Mouse (Mus musculus) heart, embryonic 15.5 days (tissue): ENCODE measurements around the gene Raly. TPM values are rescaled to one million over a fixed set of nuclear protein-coding genes. Genes with fewer than 3 reads are reported as not detected.

Source experiments
- ATAC-seq: fragments of 200-750 bp; cut with Nextera tagmentation; replicated peaks from 2 replicates; pipeline ENCODE4 v1.8.0; 2017; ENCODE audit warnings: low read depth, moderate TSS enrichment; ENCODE audit not compliant: insufficient number of reproducible peaks, insufficient read depth, low FRiP score
- H3K27ac ChIP-seq: fragments of 300-500 bp; sonication (generic); 2 replicates; pipeline ENCODE4 v1.5.1; 2015; ENCODE audit warnings: mild to moderate bottlenecking, inconsistent platforms
- H3K27me3 ChIP-seq: fragments of 300-500 bp; sonication (generic); 2 replicates; pipeline ENCODE4 v1.6.1; 2015; ENCODE audit warnings: inconsistent platforms
- H3K36me3 ChIP-seq: fragments of 300-500 bp; sonication (generic); 2 replicates; pipeline ENCODE4 v1.6.1; 2015; ENCODE audit warnings: mild to moderate bottlenecking, inconsistent platforms
- H3K4me1 ChIP-seq: fragments of 300-500 bp; sonication (generic); replicated peaks from 2 replicates; pipeline ENCODE4 v1.6.1; 2015; ENCODE audit warnings: inconsistent platforms
- H3K4me2 ChIP-seq: fragments of 300-500 bp; sonication (generic); 2 replicates; pipeline ENCODE4 v1.6.1; 2015; ENCODE audit warnings: inconsistent platforms, mild to moderate bottlenecking, moderate library complexity
- H3K4me3 ChIP-seq: fragments of 300-500 bp; sonication (generic); 2 replicates; pipeline ENCODE4 v1.5.1; 2015; ENCODE audit warnings: mild to moderate bottlenecking, inconsistent platforms
- H3K9ac ChIP-seq: fragments of 300-500 bp; sonication (generic); 2 replicates; pipeline ENCODE4 v1.6.1; 2015; ENCODE audit warnings: mild to moderate bottlenecking, inconsistent platforms
- H3K9me3 ChIP-seq: fragments of 300-500 bp; sonication (generic); replicated peaks from 2 replicates; pipeline ENCODE4 v1.6.1; 2016; ENCODE audit warnings: inconsistent platforms
- WGBS: fragments of 180-500 bp; shearing (Covaris S2); methylation state at CpG from one replicate; pipeline ENCODE4 v1.1.7; 2015; ENCODE audit warnings: mixed read lengths; 5-methylcytosine and 5-hydroxymethylcytosine counted together
- polyA plus RNA-seq: library from polyadenylated mRNA; unstranded; fragments of >200 nt; fragmentation: Nextera tagmentation; extraction: Ambion mirVana; gene quantifications from 2 replicates; pipeline ENCODE4 v1.2.1, GENCODE M21; 2015

Gene Raly
- polyA plus RNA-seq, 1 experiment from 2014 or later: 28.9 TPM

GRCm38 (mm10) chr2:154763226-154763625 lies 27.7 kb upstream of the Raly start:
- ATAC-seq: no peak
- peaks cover 9% of the 10 kb centered on the region for H3K4me1 ChIP-seq
- no peak overlapping the region for H3K4me3 ChIP-seq
- WGBS: 54% methylated on average over 3 of the region's 3 CpGs
- H3K9ac ChIP-seq: no peak overlapping the region
- H3K4me2 ChIP-seq: no peak overlapping the region
- no peaks in the 10 kb centered on the region for H3K9me3 ChIP-seq
- H3K36me3 ChIP-seq: no peaks in the 10 kb centered on the region
- no peak overlapping the region for H3K27ac ChIP-seq
- H3K27me3 ChIP-seq: no peaks in the 10 kb centered on the region

GRCm38 (mm10) chr2:154764828-154765497 lies 25.9 kb upstream of the Raly start:
- Histone ChIP-seq H3K27me3 (no peaks in the 10 kb centered on the region), H3K27ac (no peak overlapping the region), H3K4me2 (no peak overlapping the region), H3K4me3 (no peak overlapping the region), H3K36me3 (no peaks in the 10 kb centered on the region), H3K4me1 (peaks cover 9% of the 10 kb centered on the region), H3K9ac (no peak overlapping the region), H3K9me3 (no peaks in the 10 kb centered on the region)
- WGBS: 78% methylated on average over 9 of the region's 9 CpGs
- ATAC-seq: no peak

GRCm38 (mm10) chr2:154765554-154766008 lies 25.3 kb upstream of the Raly start:
- Histone ChIP-seq H3K4me1 (peaks cover 9% of the 10 kb centered on the region), H3K36me3 (no peaks in the 10 kb centered on the region), H3K9me3 (no peaks in the 10 kb centered on the region), H3K27me3 (no peaks in the 10 kb centered on the region), H3K27ac (no peak overlapping the region), H3K9ac (no peak overlapping the region), H3K4me3 (no peak overlapping the region), H3K4me2 (no peak overlapping the region)
- WGBS: 72% methylated on average over 8 of the region's 8 CpGs
- ATAC-seq: no peak

- H3K4me2 ChIP-seq: no peak overlapping the region
- no peaks in the 10 kb centered on the region for H3K9me3 ChIP-seq
- H3K4me1 ChIP-seq: peaks cover 9% of the 10 kb centered on the region
- H3K9ac ChIP-seq: no peak overlapping the region
- 90% methylated on average over 6 of the region's 6 CpGs for WGBS
- no peak for ATAC-seq
- no peak overlapping the region for H3K27ac ChIP-seq
- no peak overlapping the region for H3K4me3 ChIP-seq
- no peaks in the 10 kb centered on the region for H3K36me3 ChIP-seq
- no peaks in the 10 kb centered on the region for H3K27me3 ChIP-seq
Observed at GRCm38 (mm10) chr2:154767051-154767450, 23.8 kb upstream of the Raly start.

- H3K9ac ChIP-seq: no peak within 1 kb of the TSS
- H3K4me3 ChIP-seq: no peak within 1 kb of the TSS
- H3K4me2 ChIP-seq: no peak within 1 kb of the TSS
- no peak for ATAC-seq
- H3K9me3 ChIP-seq: no peaks in the 10 kb centered on the region
- no peaks in the 10 kb centered on the region for H3K36me3 ChIP-seq
- no peaks in the 10 kb centered on the region for H3K4me1 ChIP-seq
- no peak within 1 kb of the TSS for H3K27ac ChIP-seq
- no peaks in the 10 kb centered on the region for H3K27me3 ChIP-seq
Observed at GRCm38 (mm10) chr2:154769930-154770329, 21.0 kb upstream of the Raly start, which contains the start of gene Gm14214. TSS of gene Gm14214 (minus strand) at chr2:154770030.

GRCm38 (mm10) chr2:154771604-154772003 lies 19.3 kb upstream of the Raly start:
- Histone ChIP-seq H3K9me3 (no peaks in the 10 kb centered on the region), H3K4me2 (no peak overlapping the region), H3K9ac (no peak overlapping the region), H3K4me3 (no peak overlapping the region), H3K4me1 (no peaks in the 10 kb centered on the region), H3K27ac (no peak overlapping the region), H3K27me3 (no peaks in the 10 kb centered on the region), H3K36me3 (no peaks in the 10 kb centered on the region)
- no peak for ATAC-seq
- WGBS: 79% methylated on average over 8 of the region's 8 CpGs

- H3K4me2 ChIP-seq: no peak overlapping the region
- no peaks in the 10 kb centered on the region for H3K27me3 ChIP-seq
- no peaks in the 10 kb centered on the region for H3K9me3 ChIP-seq
- no peak overlapping the region for H3K4me3 ChIP-seq
- H3K27ac ChIP-seq: no peak overlapping the region
- no peak overlapping the region for H3K9ac ChIP-seq
- no peak for ATAC-seq
- H3K4me1 ChIP-seq: no peaks in the 10 kb centered on the region
- H3K36me3 ChIP-seq: no peaks in the 10 kb centered on the region
- WGBS: 82% methylated on average over 1 of the region's 1 CpGs
Observed at GRCm38 (mm10) chr2:154774032-154774431, 16.9 kb upstream of the Raly start.

- no peaks in the 10 kb centered on the region for H3K9me3 ChIP-seq
- H3K9ac ChIP-seq: no peak overlapping the region
- 53% methylated on average over 7 of the region's 7 CpGs for WGBS
- H3K27me3 ChIP-seq: no peaks in the 10 kb centered on the region
- ATAC-seq: no peak
- H3K4me2 ChIP-seq: no peak overlapping the region
- H3K4me3 ChIP-seq: no peak overlapping the region
- H3K4me1 ChIP-seq: no peaks in the 10 kb centered on the region
- H3K27ac ChIP-seq: no peak overlapping the region
- H3K36me3 ChIP-seq: no peaks in the 10 kb centered on the region
Observed at GRCm38 (mm10) chr2:154776496-154776895, 14.4 kb upstream of the Raly start.

GRCm38 (mm10) chr2:154779648-154780047 lies 11.2 kb upstream of the Raly start:
- H3K36me3 ChIP-seq: no peaks in the 10 kb centered on the region
- H3K27me3 ChIP-seq: no peaks in the 10 kb centered on the region
- no peak for ATAC-seq
- no peaks in the 10 kb centered on the region for H3K9me3 ChIP-seq
- no peak overlapping the region for H3K9ac ChIP-seq
- no peak overlapping the region for H3K4me3 ChIP-seq
- 54% methylated on average over 3 of the region's 3 CpGs for WGBS
- no peak overlapping the region for H3K4me2 ChIP-seq
- no peaks in the 10 kb centered on the region for H3K4me1 ChIP-seq
- H3K27ac ChIP-seq: no peak overlapping the region

GRCm38 (mm10) chr2:154782361-154782760 lies 8.5 kb upstream of the Raly start:
- Histone ChIP-seq H3K27me3 (no peaks in the 10 kb centered on the region), H3K36me3 (no peaks in the 10 kb centered on the region), H3K4me3 (no peak overlapping the region), H3K9me3 (no peaks in the 10 kb centered on the region), H3K4me2 (no peak overlapping the region), H3K4me1 (no peaks in the 10 kb centered on the region), H3K27ac (no peak overlapping the region), H3K9ac (no peak overlapping the region)
- whole genome bisulfite sequencing: 72% methylated on average over 4 of the region's 4 CpGs
- no peak for ATAC-seq

- no peak overlapping the region for H3K9ac ChIP-seq
- WGBS: 74% methylated on average over 17 of the region's 17 CpGs
- no peaks in the 10 kb centered on the region for H3K27me3 ChIP-seq
- no peaks in the 10 kb centered on the region for H3K9me3 ChIP-seq
- no peak overlapping the region for H3K4me2 ChIP-seq
- H3K27ac ChIP-seq: no peak overlapping the region
- H3K4me1 ChIP-seq: no peaks in the 10 kb centered on the region
- H3K36me3 ChIP-seq: no peaks in the 10 kb centered on the region
- no peak for ATAC-seq
- no peak overlapping the region for H3K4me3 ChIP-seq
Observed at GRCm38 (mm10) chr2:154782856-154783650, 7.8 kb upstream of the Raly start.

- no peaks in the 10 kb centered on the region for H3K27me3 ChIP-seq
- H3K4me3 ChIP-seq: no peak overlapping the region
- H3K36me3 ChIP-seq: no peaks in the 10 kb centered on the region
- H3K4me1 ChIP-seq: peaks cover 5% of the 10 kb centered on the region
- H3K4me2 ChIP-seq: no peak overlapping the region
- no peak overlapping the region for H3K9ac ChIP-seq
- no peak for ATAC-seq
- no peaks in the 10 kb centered on the region for H3K9me3 ChIP-seq
- no peak overlapping the region for H3K27ac ChIP-seq
- 52% methylated on average over 3 of the region's 3 CpGs for WGBS
Observed at GRCm38 (mm10) chr2:154785284-154785683, 5.6 kb upstream of the Raly start.
